Mouse (Mus musculus): Measurements from ENCODE around the gene Wrap73.

DNA sequence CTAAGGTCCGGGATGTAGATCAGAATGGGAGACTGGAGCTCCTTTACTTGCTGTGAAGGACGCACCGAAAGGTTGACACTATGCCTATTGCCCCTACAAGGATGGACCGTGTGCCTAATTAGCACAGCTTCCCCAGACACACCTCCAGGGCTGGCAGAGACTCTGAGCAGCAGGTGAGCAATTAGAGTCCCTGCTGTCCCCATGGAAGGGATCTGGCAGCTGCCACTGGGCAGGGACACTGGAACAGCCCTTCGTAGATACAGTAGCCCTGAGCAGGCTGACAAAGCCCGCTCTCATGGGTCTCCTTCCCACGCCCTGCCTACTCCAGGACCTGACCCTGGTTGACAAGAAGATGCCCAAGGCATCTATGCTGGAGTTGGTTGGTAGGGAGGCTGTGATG lies 19.8 kb upstream of the Wrap73 start:
- no peak for TF ChIP-seq MAFK (IDR thresholded peaks at IDR 0.05; ENCODE audit: insufficient read depth, low read depth, low read length)
- no peak for TF ChIP-seq HCFC1 (IDR thresholded peaks at IDR 0.05; ENCODE audit: borderline replicate concordance, insufficient read depth, low read length)
- no peak for TF ChIP-seq CHD2 (IDR thresholded peaks at IDR 0.05; ENCODE audit: low read depth, low read length)
- no peak for TF ChIP-seq ZC3H11A (IDR thresholded peaks at IDR 0.05; ENCODE audit: borderline replicate concordance, low read depth, low read length)

All from ES-E14 (cell line).